Mouse (Mus musculus): ENCODE measurements around the gene Adh7. TPM values are rescaled to one million over a fixed set of nuclear protein-coding genes. Genes with fewer than 3 reads are reported as not detected.

Gene Adh7
- polyA plus RNA-seq, 1 experiment from 2014 or later = not detected

DNA sequence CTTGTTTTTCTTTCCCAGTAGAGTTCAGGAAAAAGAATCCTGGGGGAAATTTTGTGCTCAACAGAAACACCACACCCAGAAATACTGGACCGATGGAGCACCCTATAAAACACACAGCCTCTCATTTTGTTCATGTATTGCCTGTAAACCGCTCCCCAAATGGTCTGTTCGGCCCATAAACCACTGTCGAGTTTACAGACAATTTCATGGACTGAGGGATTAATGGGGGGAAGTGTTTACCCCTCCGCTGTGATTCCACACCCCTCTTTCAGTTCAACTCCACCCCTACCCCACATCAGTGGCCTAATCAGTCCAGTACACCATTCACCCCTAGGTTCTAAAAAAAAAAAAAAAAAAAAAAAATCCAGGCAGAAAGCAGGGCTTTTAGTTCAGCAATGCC lies 23.4 kb downstream of the Adh7 start:
- H3K4me2 ChIP-seq = no peak overlapping the region
- no peak for ATAC-seq (ENCODE audit: insufficient number of reproducible peaks, low FRiP score)
- 70% methylated on average over 5 of the region's 5 CpGs for WGBS

DNA sequence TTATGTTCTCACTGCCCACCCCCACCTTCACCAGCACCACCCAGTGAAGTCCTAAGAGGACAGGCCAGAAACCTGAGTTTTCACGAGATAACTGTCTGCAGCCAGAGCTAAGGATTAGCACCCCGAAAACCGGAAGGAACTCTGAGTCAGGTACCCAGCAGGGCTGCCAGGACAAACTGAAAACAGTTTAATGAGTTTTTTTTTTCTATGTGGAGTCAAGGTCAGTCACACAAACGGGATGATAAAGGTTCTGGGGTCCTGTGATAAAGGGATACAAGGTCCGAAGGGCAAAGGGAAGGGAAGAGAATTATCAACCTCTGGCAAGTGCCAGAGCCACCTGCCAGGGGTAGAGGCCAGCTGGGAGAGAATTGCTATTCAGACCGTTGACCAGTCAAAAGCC lies 23.8 kb downstream of the Adh7 start:
- no peaks in the 10 kb centered on the region for H3K36me3 ChIP-seq
- H3K4me1 ChIP-seq (replicated peaks) = no peaks in the 10 kb centered on the region
- no peaks in the 10 kb centered on the region for H3K9me3 ChIP-seq (replicated peaks)
- no peak overlapping the region for H3K9ac ChIP-seq
- no peak overlapping the region for H3K4me2 ChIP-seq
- no peak overlapping the region for H3K27ac ChIP-seq (ENCODE audit: poor library complexity, severe bottlenecking)
- H3K4me3 ChIP-seq = no peak overlapping the region
- ATAC-seq (ENCODE audit: insufficient number of reproducible peaks, low FRiP score) = no peak
- H3K27me3 ChIP-seq (replicated peaks) = no peaks in the 10 kb centered on the region
- WGBS = 44% methylated on average over 6 of the region's 6 CpGs

More for the DNA sequence above, 23.4 kb downstream of the Adh7 start:
- Histone ChIP-seq H3K9ac (no peak overlapping the region), H3K27ac (ENCODE audit: poor library complexity, severe bottlenecking) (no peak overlapping the region), H3K4me3 (no peak overlapping the region), H3K9me3 (replicated peaks) (no peaks in the 10 kb centered on the region), H3K36me3 (no peaks in the 10 kb centered on the region), H3K4me1 (replicated peaks) (no peaks in the 10 kb centered on the region), H3K27me3 (replicated peaks) (no peaks in the 10 kb centered on the region)

GRCm38 (mm10) chr3:138242021-138242726 lies 24.6 kb downstream of the Adh7 start:
- H3K36me3 ChIP-seq = no peaks in the 10 kb centered on the region
- H3K9ac ChIP-seq = no peak overlapping the region
- no peaks in the 10 kb centered on the region for H3K9me3 ChIP-seq (replicated peaks)
- H3K27me3 ChIP-seq (replicated peaks) = no peaks in the 10 kb centered on the region
- no peak overlapping the region for H3K4me2 ChIP-seq
- H3K4me3 ChIP-seq = no peak overlapping the region
- ATAC-seq (ENCODE audit: insufficient number of reproducible peaks, low FRiP score) = no peak
- no peaks in the 10 kb centered on the region for H3K4me1 ChIP-seq (replicated peaks)
- 87% methylated on average over 14 of the region's 14 CpGs for WGBS
- no peak overlapping the region for H3K27ac ChIP-seq (ENCODE audit: poor library complexity, severe bottlenecking)

DNA sequence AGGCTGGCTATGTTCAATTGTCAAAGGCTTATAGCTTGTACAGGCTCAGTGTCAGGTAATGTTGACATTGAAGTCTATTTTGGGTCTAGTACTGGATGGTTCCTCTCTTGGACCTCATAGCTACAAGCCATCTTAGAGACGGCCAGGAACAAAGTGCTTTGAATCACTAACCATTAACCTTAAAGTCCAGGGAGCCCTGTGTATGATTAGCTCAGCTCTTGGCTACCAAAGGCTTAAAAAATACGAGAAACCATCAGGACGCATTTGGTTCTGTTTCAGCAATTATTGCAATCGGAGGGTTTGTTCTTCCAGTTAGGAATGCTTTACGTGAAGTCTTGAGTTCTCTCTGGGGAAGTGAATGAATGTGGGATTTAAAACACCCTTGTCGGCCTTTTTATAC lies 25.4 kb downstream of the Adh7 start:
- Histone ChIP-seq H3K4me1 (replicated peaks) (no peaks in the 10 kb centered on the region), H3K4me2 (no peak overlapping the region), H3K4me3 (no peak overlapping the region), H3K36me3 (no peaks in the 10 kb centered on the region), H3K9ac (no peak overlapping the region), H3K27ac (ENCODE audit: poor library complexity, severe bottlenecking) (no peak overlapping the region), H3K27me3 (replicated peaks) (no peaks in the 10 kb centered on the region), H3K9me3 (replicated peaks) (no peaks in the 10 kb centered on the region)
- 84% methylated on average over 6 of the region's 6 CpGs for WGBS
- no peak for ATAC-seq (ENCODE audit: insufficient number of reproducible peaks, low FRiP score)

- H3K36me3 ChIP-seq = no peaks in the 10 kb centered on the region
- H3K4me2 ChIP-seq = no peak overlapping the region
- no peak overlapping the region for H3K27ac ChIP-seq (ENCODE audit: poor library complexity, severe bottlenecking)
- H3K27me3 ChIP-seq (replicated peaks) = no peaks in the 10 kb centered on the region
- no peaks in the 10 kb centered on the region for H3K4me1 ChIP-seq (replicated peaks)
- H3K9me3 ChIP-seq (replicated peaks) = no peaks in the 10 kb centered on the region
- WGBS = 75% methylated on average over 7 of the region's 7 CpGs
- no peak overlapping the region for H3K4me3 ChIP-seq
- H3K9ac ChIP-seq = no peak overlapping the region
- ATAC-seq (ENCODE audit: insufficient number of reproducible peaks, low FRiP score) = no peak
These were observed 26.8 kb downstream of the Adh7 start for GRCm38 (mm10) chr3:138244338-138244874.

- Histone ChIP-seq H3K4me1 (replicated peaks) (no peaks in the 10 kb centered on the region), H3K36me3 (no peaks in the 10 kb centered on the region), H3K27me3 (replicated peaks) (no peaks in the 10 kb centered on the region), H3K9ac (no peak overlapping the region), H3K27ac (ENCODE audit: poor library complexity, severe bottlenecking) (no peak overlapping the region), H3K4me2 (no peak overlapping the region), H3K4me3 (no peak overlapping the region), H3K9me3 (replicated peaks) (no peaks in the 10 kb centered on the region)
- no peak for ATAC-seq (ENCODE audit: insufficient number of reproducible peaks, low FRiP score)
These were observed 29.0 kb downstream of the Adh7 start for GRCm38 (mm10) chr3:138246511-138247020.

- Histone ChIP-seq H3K9ac (no peak overlapping the region), H3K9me3 (replicated peaks) (no peaks in the 10 kb centered on the region), H3K27ac (ENCODE audit: poor library complexity, severe bottlenecking) (no peak overlapping the region), H3K4me1 (replicated peaks) (no peaks in the 10 kb centered on the region), H3K27me3 (replicated peaks) (no peaks in the 10 kb centered on the region), H3K4me3 (no peak overlapping the region), H3K36me3 (no peaks in the 10 kb centered on the region), H3K4me2 (no peak overlapping the region)
- no peak for ATAC-seq (ENCODE audit: insufficient number of reproducible peaks, low FRiP score)
- WGBS = 79% methylated on average over 4 of the region's 4 CpGs
These were observed 29.7 kb downstream of the Adh7 start for GRCm38 (mm10) chr3:138247241-138247640.

- WGBS = 76% methylated on average over 7 of the region's 7 CpGs
- Histone ChIP-seq H3K9ac (no peak overlapping the region), H3K27me3 (replicated peaks) (no peaks in the 10 kb centered on the region), H3K4me3 (no peak overlapping the region), H3K36me3 (no peaks in the 10 kb centered on the region), H3K4me1 (replicated peaks) (no peaks in the 10 kb centered on the region), H3K27ac (ENCODE audit: poor library complexity, severe bottlenecking) (no peak overlapping the region), H3K9me3 (replicated peaks) (no peaks in the 10 kb centered on the region), H3K4me2 (no peak overlapping the region)
- ATAC-seq (ENCODE audit: insufficient number of reproducible peaks, low FRiP score) = no peak
These were observed 30.5 kb downstream of the Adh7 start for GRCm38 (mm10) chr3:138248011-138248410.

- Histone ChIP-seq H3K27ac (ENCODE audit: poor library complexity, severe bottlenecking) (no peak overlapping the region), H3K4me1 (replicated peaks) (no peaks in the 10 kb centered on the region), H3K9me3 (replicated peaks) (no peaks in the 10 kb centered on the region), H3K27me3 (replicated peaks) (no peaks in the 10 kb centered on the region), H3K9ac (no peak overlapping the region), H3K36me3 (no peaks in the 10 kb centered on the region), H3K4me2 (no peak overlapping the region), H3K4me3 (no peak overlapping the region)
- no peak for ATAC-seq (ENCODE audit: insufficient number of reproducible peaks, low FRiP score)
- WGBS = 87% methylated on average over 8 of the region's 8 CpGs
These were observed 31.2 kb downstream of the Adh7 start for GRCm38 (mm10) chr3:138248746-138249145.

DNA sequence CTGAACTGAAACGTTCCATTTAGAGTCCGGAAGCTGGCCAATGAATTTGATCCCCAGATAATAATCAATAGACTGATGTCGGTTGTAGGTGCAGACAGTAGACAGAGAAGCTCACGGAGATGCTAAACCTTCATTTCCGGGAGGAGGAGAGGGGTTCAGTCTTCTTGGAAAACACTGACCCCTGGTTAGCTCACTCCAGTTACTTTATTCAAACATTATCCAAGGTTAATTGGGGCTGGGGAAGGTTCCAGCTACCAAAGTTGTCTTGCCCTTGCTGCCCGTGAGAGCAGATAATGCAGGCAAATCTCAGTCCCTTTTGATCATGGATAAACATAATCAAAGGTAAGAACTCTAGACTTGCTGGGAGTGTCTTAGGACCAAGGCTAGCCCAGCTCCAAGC lies 33.6 kb downstream of the Adh7 start:
- no peak for ATAC-seq (ENCODE audit: insufficient number of reproducible peaks, low FRiP score)
- H3K9ac ChIP-seq = no peak overlapping the region

DNA sequence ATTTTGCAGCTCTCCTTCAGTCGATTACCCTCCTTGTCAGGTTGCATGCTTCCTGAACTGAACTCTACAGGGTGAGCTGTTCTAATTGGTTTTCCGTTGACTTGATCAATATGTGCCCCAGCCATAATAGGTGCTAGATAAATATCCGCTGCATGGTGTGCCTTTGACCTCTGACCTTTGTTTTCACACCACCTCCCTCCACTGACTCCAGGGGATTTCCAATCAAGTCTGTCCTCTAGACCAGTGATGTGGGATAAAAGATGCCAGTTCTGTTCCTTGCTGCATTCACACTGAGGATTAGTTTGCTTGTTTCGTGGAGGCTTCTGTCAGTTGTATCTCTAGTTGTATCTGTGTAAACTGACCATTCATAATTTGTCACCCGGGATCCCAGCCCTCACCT lies 36.6 kb downstream of the Adh7 start:
- no peak for ATAC-seq (ENCODE audit: insufficient number of reproducible peaks, low FRiP score)
- Histone ChIP-seq H3K9ac (no peak overlapping the region), H3K9me3 (replicated peaks) (no peaks in the 10 kb centered on the region), H3K36me3 (no peaks in the 10 kb centered on the region), H3K4me1 (replicated peaks) (0 out of 2 replicates have a peak, but pooled peaks cover 3% of the 10 kb centered on the region), H3K27me3 (replicated peaks) (no peaks in the 10 kb centered on the region), H3K4me2 (no peak overlapping the region), H3K4me3 (no peak overlapping the region), H3K27ac (ENCODE audit: poor library complexity, severe bottlenecking) (no peak overlapping the region)
- 57% methylated on average over 5 of the region's 5 CpGs for WGBS

More for the DNA sequence above, 33.6 kb downstream of the Adh7 start:
- WGBS = 80% methylated on average over 6 of the region's 6 CpGs
- H3K9me3 ChIP-seq (replicated peaks) = no peaks in the 10 kb centered on the region
- 0 out of 2 replicates have a peak, but pooled peaks cover 3% of the 10 kb centered on the region for H3K4me1 ChIP-seq (replicated peaks)
- no peak overlapping the region for H3K27ac ChIP-seq (ENCODE audit: poor library complexity, severe bottlenecking)
- no peak overlapping the region for H3K4me3 ChIP-seq
- H3K27me3 ChIP-seq (replicated peaks) = no peaks in the 10 kb centered on the region
- no peak overlapping the region for H3K4me2 ChIP-seq
- no peaks in the 10 kb centered on the region for H3K36me3 ChIP-seq

- H3K27ac ChIP-seq (ENCODE audit: poor library complexity, severe bottlenecking) = no peak overlapping the region
- H3K9me3 ChIP-seq (replicated peaks) = no peaks in the 10 kb centered on the region
- H3K9ac ChIP-seq = no peak overlapping the region
- H3K4me3 ChIP-seq = no peak overlapping the region
- no peak for ATAC-seq (ENCODE audit: insufficient number of reproducible peaks, low FRiP score)
- H3K4me2 ChIP-seq = no peak overlapping the region
- H3K4me1 ChIP-seq (replicated peaks) = 0 out of 2 replicates have a peak, but pooled peaks cover 3% of the 10 kb centered on the region
- no peaks in the 10 kb centered on the region for H3K27me3 ChIP-seq (replicated peaks)
- H3K36me3 ChIP-seq = no peaks in the 10 kb centered on the region
- WGBS = 31% methylated on average over 3 of the region's 3 CpGs
These were observed 37.8 kb downstream of the Adh7 start for GRCm38 (mm10) chr3:138255366-138255765.
